Mouse (Mus musculus) c-Kit-positive CD71-positive TER-119-negative erythroid progenitor cells, embryonic 14.5 days (primary cell): ENCODE data around the gene Rere.

ENCODE experiments used
- DNase-seq: peaks from one replicate; pipeline ENCODE4 v3.0.0-alpha.2; 2013; ENCODE audit warnings: low read depth

Rere gene

GRCm38 (mm10) chr4:150281018-150281761 is at the start of gene Rere:
Rere (plus strand) TSS chr4:150281646.
- DNase-seq = peak; percentile 89

DNA sequence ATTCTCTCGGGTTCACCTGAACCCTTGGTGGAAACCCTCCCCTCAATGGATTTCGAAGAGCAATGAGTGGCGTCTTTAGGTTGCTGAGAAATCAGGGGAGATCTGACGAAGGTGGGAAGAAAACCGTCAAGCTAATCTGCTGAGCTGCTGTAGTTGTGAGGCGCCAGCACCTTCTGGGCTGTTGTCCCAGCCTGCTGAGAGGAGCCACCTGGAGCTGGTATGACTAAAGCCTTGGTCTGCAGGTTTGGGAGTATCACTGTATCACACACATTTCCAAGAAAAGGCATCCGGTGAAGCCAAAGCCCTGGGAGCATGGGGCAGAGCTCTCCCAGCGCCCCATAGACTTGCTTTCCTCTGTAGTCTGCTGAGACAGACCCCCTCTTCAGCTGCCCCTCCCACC is 49.6 kb upstream of the Rere start:
- DNase-seq = no peak

- no peak for DNase-seq
These were observed 46.7 kb upstream of the Rere start for GRCm38 (mm10) chr4:150234599-150235327.

DNA sequence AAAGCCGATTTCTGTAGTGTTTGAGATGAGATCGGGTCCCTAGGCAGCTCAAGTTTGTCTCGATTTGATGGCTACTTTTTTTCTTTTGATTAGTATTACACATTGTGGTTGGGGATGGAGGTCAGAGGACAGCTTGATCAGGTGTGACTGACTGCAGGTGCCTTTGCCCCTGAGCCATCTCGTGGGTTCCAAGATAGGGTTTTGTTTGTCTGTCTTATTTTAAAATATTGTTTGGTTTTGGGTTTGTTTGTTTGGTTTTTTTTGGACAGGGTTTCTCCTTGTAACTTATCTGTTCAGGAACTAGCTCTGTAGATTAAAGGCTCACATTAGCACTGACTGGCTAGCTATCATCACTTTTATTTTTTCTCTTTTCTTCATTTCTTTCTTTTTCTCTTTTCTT is 45.9 kb upstream of the Rere start:
- no peak for DNase-seq

GRCm38 (mm10) chr4:150236031-150236430 is 45.4 kb upstream of the Rere start:
- no peak for DNase-seq

DNA sequence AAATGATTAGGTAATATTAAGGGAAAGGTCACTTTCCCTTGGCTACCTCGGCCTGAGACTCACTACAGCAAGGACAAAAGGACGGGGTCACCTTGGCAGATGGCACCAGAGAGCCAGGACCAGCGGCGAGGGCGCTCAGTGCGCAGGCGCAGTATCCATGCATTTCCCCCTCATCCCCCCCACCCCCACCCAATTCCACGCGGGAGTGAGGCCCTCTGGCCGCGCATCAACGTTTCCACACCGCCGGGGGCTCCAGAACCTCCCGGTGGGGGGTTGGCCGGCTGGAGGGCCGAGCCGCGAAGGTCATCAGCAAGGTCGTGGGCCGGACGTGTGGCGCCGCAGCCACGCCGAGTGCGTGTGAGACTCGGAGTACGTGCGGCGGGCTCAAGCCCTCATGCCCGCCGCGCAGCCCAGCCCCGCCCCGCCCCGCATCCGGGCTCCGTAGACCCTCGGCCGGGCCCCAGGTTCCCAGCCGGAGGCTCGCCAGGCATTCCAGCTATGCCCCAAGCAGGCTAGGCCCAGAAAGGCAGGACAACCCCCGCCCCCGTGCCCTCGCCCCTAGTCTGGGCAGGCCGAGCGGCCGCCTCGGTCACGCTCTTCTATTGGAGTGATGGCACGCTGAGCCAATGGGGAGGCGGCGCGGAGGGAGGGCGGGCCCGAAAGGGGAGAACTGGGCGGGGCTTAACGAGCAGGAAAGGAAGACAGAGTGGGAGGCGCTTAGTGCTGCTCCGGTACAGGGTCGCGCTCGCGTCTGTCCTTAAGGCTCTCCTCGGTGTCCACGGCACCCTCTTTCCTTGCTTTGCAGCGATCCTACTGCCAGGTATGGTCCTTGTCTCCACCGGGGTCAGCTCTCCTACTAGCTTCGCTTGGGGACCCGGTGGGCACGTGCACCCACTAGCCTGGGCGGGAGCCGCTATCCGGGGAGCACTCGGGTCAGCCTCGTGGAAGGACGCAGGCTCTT is 44.6 kb upstream of the Rere start, which contains the start of gene Eno1:
Gene Eno1, plus strand, starts transcription at position 201 of the 961 bp plus-strand sequence.
- DNase-seq = peak; percentile 95

DNA sequence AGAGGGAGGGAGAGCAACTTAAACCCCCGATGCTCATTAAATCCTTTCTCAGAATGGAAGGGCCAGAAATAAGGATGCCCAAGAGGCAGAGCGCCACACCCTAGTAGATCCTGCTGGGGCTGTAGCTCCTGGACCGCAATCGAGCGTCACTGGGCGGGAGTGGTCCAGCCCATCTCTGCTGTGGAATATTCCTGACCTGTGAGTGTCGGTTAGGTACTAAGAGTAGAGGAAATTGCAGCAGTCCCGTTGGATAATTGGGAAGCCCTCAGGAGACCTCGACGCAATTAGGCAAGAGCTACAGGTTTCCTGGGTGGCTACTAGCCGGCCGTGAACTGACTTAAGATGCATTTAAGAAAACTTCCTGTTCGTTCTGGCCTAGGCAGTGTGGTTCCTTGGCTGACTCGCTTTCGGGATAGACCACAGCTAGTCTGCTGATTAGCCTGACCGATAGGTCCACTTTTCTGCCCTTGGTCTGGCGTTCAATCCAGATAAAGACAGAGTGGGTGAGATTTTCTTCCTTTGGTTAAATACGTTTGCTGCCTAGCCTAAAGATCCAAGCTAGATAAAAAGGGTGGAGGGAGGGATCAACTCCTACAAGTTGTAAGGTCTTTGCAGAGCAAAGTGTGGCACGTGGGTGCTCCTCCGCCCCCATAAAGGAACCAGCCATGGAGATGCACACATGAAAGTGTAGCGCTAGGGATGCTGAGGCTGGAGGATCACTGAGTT is 43.6 kb upstream of the Rere start:
- no peak for DNase-seq

GRCm38 (mm10) chr4:150238433-150239086 is 42.9 kb upstream of the Rere start:
- no peak for DNase-seq

- no peak for DNase-seq
These were observed 42.4 kb upstream of the Rere start for GRCm38 (mm10) chr4:150239087-150239480.

DNA sequence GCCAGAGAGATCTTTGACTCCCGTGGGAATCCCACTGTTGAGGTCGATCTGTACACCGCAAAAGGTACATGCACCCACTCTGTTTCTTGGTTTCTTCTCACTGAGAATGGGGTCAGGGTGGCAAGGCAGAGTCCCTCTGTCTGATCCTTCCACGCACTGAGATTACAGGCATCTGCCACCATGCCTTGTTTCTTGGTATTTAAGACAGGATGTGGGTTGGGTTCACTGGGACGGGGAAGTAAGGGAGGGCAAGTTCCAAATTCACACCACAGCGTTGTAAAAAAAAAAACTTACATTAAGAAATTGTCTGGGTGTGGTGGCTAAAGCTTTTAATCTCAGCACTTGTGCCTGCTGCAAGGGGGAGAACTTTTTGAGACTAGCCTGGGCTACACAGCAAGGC is 41.9 kb upstream of the Rere start:
- no peak for DNase-seq

DNA sequence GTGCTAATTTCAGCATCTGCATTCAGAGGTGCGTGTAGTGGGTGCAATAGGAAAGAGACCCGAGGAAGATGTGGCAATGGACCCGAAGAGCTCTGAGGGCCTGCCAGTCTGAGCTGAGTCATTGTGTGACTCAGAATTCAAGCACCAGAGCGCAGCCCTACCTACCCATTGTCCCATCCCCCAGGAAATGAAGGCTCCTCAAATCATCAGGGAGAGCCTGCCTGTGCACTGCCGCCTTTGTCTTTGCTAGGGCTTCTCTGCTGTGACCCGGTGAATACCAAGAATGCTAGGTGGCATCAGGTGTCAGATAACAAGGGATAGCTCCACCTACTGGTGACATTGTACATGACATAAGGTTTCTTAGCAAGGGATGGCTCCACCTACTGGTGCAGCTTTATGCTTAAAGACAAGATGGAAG is 41.5 kb upstream of the Rere start:
- peak; percentile 97 for DNase-seq

GRCm38 (mm10) chr4:150240381-150240886 is 41.0 kb upstream of the Rere start:
- DNase-seq = no peak

- no peak for DNase-seq
These were observed 39.7 kb upstream of the Rere start for GRCm38 (mm10) chr4:150241708-150242107.

- no peak for DNase-seq
These were observed 38.7 kb upstream of the Rere start for GRCm38 (mm10) chr4:150242745-150243144.

DNA sequence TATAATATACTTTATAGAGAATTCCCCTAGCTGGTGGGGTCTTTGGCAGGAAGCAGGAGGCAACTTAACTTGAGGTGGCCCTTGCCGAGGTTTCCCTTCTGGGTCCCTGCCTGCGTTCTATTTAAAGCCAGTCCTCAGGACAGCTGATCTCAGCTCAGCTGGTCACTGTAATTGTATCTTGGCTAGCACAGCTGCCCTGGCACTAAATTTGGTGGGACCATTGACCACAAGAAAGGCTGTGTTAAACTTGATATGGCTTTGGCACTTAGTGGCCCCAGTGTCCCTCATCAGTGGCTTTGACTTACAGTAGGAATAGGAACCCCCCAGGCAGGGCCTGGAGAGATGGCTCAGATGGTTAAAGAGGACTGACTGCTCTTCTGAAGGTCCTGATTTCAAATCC is 35.6 kb upstream of the Rere start:
- DNase-seq = no peak

- no peak for DNase-seq
These were observed 33.4 kb upstream of the Rere start for GRCm38 (mm10) chr4:150248009-150248408.

DNA sequence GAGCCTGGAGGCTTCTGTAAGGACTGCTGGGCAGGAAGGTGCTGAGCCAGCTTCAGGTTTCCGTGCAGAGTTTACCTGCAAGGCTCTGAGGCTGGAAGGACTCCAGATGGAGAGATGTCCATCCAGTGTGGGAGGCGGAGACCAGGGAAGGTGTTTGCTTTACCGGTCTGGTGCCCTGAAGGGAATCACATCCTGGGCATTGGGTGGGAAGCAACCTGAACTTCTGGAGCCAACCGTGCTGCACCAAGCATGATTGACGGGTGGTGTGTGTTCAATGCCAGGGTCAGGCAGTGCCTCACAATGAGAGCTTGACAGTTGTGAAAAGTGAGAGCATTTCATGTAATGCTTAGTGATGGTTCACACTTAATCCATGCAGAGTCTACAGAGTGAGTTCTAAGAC is 32.5 kb upstream of the Rere start:
- DNase-seq = no peak

DNA sequence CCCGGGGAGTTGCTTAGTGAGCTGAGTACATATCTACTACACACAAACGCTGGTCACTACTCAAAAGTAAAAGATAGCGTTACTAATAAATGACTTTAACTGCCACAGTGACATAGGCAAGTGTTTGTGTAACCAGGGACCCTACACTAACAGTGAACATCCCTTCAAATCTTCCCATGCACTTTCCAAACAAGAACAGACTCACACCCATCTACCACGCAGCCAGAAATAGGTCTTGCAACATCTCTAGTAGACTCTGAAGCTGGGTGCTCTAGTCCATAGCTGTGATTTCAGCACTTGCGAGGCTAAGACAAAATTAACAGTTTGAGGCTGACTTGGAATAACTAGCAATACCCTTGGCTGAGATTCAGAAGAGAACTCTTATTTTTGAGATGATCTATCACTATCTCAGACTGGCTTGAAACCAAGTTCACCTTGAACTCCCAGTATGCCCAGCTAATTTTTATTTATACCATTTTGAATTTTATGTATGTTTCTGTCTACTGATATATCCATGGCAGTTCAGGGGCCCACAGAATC is 31.6 kb upstream of the Rere start:
- no peak for DNase-seq

GRCm38 (mm10) chr4:150250549-150251422 is 30.7 kb upstream of the Rere start:
- DNase-seq = no peak

GRCm38 (mm10) chr4:150254416-150254815 is 27.0 kb upstream of the Rere start:
- DNase-seq = no peak
